Mouse (Mus musculus) heart, postnatal 25 days (tissue): ENCODE results near the gene Gm49388. TPM values are rescaled to one million over a fixed set of nuclear protein-coding genes. Genes with fewer than 3 reads are reported as not detected.
"Not testable (repeated sequence)": the region's sequence is repeated elsewhere in the genome, so short reads cannot be mapped to it uniquely, and the experiment has no call there.

ENCODE experiments used
- DNase-seq: peaks from one replicate; pipeline ENCODE4 v3.0.0; 2022; ENCODE audit warnings: low spot score
- intact Hi-C: fragments of 180-260 bp; cut with DNase I; formaldehyde crosslinking; loops from one replicate; pipeline ENCODE4 v1.15.1; 2025
- total RNA-seq, 2 experiments: library from RNA; stranded (reverse); gene quantifications; 2 replicates each; pipeline ENCODE4 v1.2.3; 2021

Gm49388 gene
- total RNA-seq, 2 experiments from 2014 or later, result 2.0 to 3.6 TPM

DNA sequence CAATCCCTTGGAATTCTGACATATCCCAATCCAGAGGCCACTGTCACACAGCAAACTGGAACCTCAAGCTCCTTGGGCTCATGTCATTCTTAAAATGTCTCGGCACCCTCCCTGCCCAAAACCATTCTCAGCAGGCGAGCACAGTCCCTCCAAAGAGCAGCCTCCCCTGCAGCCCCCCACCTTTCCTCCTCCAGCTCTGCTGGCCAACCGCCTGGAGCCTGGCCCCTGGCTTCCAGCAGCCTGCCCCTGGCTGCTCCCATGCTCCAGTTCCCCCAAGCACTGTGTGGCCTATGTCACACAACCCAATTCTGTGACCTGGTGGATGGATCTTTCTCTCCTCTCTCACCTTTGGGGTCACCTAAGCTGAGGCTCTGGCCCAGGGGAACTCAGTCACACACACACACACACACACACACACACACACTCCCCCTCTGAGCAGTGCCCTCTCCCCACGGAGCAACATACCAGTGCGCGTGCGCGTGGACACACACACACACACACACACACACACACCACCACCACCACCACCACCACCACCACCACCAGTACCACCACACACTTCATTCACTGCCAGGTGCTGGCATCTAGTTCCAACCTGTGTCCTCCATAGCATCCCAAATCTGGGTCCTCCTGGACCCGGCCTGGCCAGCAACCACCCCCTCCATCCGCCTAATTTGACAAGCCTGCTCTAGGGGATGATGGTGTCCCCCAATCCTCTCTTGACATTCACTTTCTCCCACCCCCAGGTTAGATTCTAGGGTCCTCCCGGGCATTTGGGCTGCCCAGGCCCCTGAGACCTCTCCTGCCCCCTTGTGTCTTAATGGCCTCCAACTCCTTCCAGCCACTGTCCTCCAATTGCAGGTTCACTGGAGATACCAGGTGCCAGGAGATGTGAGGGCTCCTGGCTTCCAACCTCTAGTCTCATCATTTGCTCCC is 38.1 kb downstream of the Gm49388 start:
- intact Hi-C loops, result no loop called here
- DNase-seq, result no peak

DNA sequence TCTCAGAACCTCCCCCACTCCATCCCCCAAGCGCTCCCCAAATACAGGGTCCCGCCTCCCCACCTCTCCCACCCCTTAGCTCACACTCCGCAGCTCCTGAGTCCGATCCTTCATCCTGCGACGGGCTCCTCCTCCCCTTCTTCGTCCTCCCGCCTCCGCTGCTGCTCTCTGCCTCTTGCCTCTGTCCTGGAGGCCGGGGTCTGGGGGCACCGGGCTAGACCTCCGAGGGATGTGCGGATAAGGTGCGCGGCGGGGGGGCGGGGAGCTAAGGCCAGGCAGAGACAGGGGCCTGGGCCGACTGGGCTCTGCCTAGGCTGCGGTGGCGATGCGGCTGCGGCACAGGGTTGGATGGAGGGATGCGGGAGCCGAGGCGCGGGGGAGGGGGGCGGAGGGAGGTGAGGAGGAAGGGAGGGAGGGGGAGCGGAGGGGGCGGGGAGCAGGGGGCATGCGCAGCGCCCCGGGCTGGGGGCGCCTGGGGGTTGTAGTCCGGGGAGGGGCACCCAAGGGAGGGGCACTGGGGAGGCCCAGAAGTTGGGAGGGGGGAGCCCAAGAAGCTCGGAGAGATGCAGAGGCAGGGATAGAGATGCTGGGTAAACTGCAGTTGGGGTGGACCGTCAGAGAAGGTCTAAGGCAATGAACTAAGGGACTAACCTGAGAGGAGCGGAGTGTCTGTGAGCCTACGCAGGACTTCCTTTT is 38.9 kb downstream of the Gm49388 start, which contains the start of the genes Stx4a and Stx1b:
Stx4a (plus strand) TSS at position 119 of the 696 bp plus-strand sequence.
Stx1b (minus strand) TSS at position 374 of the 696 bp plus-strand sequence.
- intact Hi-C loops, result no loop called here

DNA sequence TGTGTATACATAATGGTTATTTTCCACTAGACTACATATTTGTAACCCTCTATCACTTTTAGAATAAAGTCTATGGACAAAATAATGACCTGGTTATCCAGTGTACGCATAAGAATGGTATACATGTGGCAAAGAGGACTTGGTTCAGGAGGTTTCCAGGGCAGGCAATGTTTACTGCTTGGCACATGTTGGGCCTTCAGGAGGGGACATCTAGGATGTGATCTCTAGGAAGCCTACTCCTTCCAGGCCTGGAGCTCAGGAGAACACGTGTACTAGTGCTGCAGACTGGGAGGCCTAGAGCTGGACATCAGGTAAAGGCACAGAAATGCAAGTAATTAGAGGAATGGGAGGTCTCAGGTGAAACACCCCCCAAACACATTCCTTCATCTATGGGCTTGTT is 50.1 kb downstream of the Gm49388 start:
- intact Hi-C loops, result no loop called here
- no peak for DNase-seq

More for the DNA sequence above, 38.9 kb downstream of the Gm49388 start, which contains the start of the genes Stx4a and Stx1b:
- no peak for DNase-seq

DNA sequence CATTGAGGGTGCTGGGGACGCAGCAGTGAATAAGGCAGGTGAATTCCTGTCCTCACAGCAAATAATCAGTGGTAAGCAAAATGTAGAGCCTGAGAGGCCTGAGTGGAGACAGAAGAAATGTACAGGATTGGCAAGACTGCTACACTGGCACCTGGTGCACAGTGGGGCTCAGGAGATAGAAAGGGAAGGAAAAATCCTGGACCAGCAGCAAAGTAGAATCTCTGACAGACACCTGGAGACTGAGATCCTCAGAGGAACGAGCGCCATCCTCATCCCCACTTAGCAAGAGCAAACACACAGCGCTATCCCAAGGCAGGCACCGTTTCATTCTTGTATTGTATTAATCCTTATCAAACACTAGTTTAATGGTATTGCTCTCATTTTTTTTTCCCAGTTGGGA is 52.1 kb downstream of the Gm49388 start:
- no peak for DNase-seq
- intact Hi-C loops, result no loop called here

DNA sequence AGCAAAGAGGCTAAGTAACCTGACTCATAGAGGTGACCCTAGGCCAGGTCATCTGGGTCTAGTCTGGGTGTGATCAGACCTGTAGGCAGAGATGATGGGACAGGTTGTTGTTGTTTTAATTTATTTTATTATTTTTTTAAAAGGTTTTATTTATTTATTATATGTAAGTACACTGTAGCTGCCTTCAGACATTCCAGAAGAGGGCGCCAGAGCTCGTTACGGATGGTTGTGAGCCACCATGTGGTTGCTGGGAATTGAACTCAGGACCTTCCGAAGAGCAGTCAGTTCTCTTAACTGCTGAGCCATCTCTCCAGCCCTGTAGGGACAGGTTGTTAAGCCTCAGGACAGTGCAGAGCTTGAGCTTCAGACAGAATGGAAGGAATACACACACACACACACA is 52.5 kb downstream of the Gm49388 start:
- not testable (repeated sequence) for DNase-seq
- intact Hi-C loops, result loop anchor here (2.0 kb wide), 1 partner anchor 37 kb away; the partner anchor contains the start of gene Hsd3b7

DNA sequence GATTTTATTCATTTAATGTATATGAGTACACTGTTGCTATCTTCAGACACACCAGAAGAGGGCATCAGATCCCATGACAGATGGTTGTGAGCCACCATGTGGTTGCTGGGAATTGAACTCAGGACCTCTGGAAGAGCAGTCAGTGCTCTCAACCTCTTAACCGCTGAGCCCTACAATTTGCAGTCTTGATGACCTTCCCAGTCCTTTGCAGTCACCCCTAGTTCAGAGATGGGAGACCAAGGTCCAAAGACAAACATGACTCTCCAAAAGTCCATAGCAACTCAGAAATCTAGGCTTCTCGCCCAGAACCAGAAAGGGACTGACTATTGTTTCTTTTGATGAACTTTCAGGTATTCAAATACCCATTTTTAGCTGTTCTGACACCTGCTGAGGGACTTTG is 54.6 kb downstream of the Gm49388 start:
- DNase-seq, intact Hi-C loops: not testable (repeated sequence)

DNA sequence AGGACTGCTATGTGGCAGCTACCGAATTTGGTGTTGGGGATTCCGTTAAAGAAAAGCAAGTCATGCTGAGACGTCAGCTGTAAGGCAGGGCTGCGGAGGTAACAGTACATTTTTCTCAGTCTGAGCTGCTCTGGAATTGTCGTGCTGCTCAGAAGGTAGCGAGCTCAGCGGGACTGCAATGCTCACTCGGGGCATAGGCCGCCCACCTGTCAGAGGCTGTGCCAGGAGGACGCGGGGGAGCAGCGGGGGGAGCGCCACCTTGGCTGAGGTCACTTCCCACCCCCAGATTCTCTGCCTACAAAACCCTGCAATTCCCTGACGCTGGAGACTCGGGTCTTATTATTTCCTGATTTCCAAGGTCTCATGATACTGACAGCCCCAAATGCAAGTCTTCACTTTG is 55.5 kb downstream of the Gm49388 start:
- intact Hi-C loops, result no loop called here
- peak; percentile 40 for DNase-seq

DNA sequence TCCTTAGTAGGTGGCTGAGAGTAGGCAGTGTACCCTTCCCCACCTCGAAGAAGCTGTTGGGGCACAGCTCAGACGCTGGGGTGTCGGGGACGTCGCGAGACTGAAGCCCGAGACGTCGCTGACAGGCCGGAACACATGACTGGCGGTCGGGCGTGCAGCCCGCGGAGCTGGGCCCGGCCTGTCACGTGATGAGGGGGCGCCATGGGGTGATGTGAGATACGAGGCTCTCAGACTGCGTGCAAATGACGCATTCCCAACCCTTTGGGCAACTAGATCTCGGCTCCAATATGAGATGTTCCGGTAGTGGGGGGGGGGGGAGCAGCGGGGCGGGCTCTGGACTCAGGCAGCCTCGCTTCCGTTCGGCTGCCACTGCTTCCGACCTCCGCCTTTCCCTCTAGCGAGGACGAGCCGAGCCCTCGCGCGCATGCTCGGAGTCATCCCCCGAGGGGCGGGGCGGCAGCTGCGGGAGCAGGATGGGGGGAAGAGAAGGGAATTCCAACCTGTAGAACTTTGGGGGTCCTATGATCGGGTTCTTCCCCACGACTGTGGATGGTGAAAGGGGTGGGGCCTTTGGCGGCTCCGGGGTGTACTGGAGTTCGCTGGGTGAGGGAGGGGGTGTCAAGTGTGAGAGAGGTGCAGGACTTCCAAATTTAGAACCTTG is 56.1 kb downstream of the Gm49388 start:
- intact Hi-C loops, result no loop called here
- DNase-seq, result peak; percentile 93

DNA sequence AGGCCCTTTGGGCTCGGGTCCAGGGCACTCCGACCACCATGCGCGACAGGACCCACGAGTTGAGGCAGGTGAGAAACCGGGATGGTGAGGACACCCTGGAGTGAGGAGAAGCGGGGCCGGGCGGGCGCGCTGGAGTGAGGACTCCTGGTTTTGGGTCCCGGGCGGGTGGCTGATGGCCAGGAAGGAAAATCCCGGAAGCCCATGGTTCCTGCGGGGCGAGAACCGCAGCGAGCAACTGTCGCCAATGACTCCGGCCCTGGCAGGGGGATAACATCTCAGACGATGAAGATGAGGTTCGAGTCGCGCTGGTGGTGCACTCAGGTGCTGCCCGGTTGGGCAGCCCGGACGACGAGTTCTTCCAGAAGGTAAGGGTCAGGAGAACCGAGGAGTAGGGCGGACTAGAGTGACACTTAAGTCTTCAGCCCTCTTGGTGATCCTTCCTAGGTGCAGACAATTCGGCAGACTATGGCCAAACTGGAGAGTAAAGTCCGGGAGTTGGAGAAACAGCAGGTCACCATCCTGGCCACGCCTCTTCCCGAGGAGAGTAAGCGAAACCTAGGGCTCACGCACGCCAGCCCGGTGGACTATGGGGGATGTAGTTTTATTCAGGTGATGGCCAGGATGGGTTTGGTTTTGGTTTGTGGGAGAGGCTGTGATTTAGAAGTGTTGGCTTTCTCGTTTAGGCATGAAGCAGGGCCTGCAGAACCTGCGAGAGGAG is 56.8 kb downstream of the Gm49388 start:
- DNase-seq, result peak; percentile 74
- intact Hi-C loops, result loop anchor here (2.0 kb wide), 1 partner anchor 33 kb away; no protein-coding TSS in a partner anchor

DNA sequence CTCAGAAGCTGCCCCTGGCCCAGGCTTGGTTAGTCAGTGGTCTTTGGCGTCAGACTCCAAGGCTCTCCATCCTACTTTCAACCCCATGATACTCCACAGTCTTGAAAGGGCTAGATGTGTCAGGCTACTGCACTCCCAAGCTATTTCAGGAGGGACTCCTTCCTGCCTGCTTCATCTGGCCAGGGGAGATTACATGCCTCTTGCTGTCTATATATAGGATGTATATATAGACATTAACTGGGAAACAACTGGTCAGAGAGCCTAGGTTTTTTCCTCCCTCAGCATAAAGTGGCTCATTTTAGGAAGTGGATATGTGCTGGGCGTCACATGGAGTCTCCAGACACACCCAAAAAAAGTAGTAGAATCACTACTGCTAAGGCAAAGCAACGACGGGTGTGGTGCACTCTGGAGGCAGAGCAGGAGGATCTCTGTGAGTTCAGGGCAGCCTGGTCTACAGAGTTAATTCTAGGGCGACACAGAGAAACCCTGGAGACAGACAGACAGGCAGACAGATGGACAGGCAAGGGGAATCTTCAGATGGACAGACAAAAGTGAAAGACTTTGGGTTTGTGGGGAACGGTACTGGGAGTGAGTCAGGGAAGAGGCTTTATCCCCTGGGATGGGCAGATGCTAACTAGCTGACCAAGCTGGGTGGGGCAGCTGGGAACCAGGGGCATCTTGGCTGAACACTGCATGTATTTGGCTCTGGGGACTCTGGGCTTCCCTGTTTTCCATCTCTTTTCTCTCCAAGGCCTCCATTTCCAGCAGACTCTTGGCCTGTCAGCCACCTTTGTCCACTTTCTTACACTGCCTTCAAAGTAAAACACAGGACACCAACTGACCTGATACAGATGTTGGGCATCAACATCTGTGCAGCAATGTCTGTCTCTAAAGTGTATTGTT is 64.8 kb downstream of the Gm49388 start:
- intact Hi-C loops, result no loop called here
- no peak for DNase-seq

DNA sequence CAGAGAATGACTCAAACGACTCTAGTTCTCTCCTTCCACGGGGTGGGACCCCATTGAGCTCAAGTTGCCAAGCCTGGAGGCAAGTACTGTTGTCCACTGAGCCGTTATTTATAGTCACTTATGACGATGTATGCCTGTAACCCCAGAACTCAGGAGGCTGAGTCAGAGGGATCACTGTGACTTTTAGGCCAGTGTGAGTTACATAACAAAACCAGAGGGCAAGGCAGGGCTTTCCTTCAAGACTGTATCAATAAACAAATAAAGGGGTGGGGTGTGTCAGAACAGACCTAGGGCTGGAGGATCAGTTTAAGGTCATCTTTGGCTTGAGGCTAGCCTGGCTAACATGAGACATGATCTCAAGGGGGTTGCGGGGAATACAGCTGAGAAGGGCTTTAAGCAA is 65.5 kb downstream of the Gm49388 start:
- DNase-seq, result no peak

More for the DNA sequence above, 65.5 kb downstream of the Gm49388 start:
- intact Hi-C loops, result no loop called here

Other genes with a start within 250 kb of the Gm49388 start
- gene Tmem265, start 224.2 kb upstream of the Gm49388 start, total RNA-seq, result not detected
- 10 to 100 TPM; 15.6 to 18.9 TPM for gene Phkg2, start 212.3 kb upstream of the Gm49388 start, total RNA-seq
- gene Ccdc189, start 197.0 kb upstream of the Gm49388 start, total RNA-seq, result 10 to 100 TPM; 11.3 to 11.4 TPM
- gene Rnf40, start 196.8 kb upstream of the Gm49388 start, total RNA-seq, result 10 to 100 TPM; 37.8 to 44.8 TPM
- 10 to 100 TPM; 22.2 to 25.5 TPM for gene Zfp629, start 169.8 kb upstream of the Gm49388 start, total RNA-seq
- gene Bcl7c, start 76.7 kb upstream of the Gm49388 start, total RNA-seq, result 10 to 100 TPM; 36.6 to 41.5 TPM
- 1 to 10 TPM; 7.1 to 9.3 TPM for gene Ctf1, start 72.9 kb upstream of the Gm49388 start, total RNA-seq
- gene Ctf2, start 53.4 kb upstream of the Gm49388 start, total RNA-seq, result not detected
- gene Fbxl19, start 41.1 kb upstream of the Gm49388 start, total RNA-seq, result 1 to 10 TPM; 3.0 to 4.2 TPM
- gene Orai3, start 15.8 kb upstream of the Gm49388 start, total RNA-seq, result 10 to 100 TPM; 16.5 to 19.4 TPM
- gene Setd1a, start 8.9 kb upstream of the Gm49388 start, total RNA-seq, result 10 to 100 TPM; 18.8 to 21.1 TPM
- 10 to 100 TPM; 15.4 to 16.0 TPM for gene Hsd3b7, start 15.0 kb downstream of the Gm49388 start, total RNA-seq
- gene Stx4a, start 38.7 kb downstream of the Gm49388 start, total RNA-seq, result 10 to 100 TPM; 61.4 to 68.7 TPM
- under 1 TPM; 0.39 to 0.42 TPM for gene Stx1b, start 38.9 kb downstream of the Gm49388 start, total RNA-seq
- 10 to 100 TPM; 17.2 to 18.4 TPM for gene Zfp646, start 90.6 kb downstream of the Gm49388 start, total RNA-seq
- 1 to 10 TPM; 3.4 to 4.7 TPM for gene Zfp668, start 91.2 kb downstream of the Gm49388 start, total RNA-seq
- 1 to 10 TPM in 1 of 2 experiments, under 1 TPM in 1; 0.99 to 1.3 TPM for gene Prss53, start 105.4 kb downstream of the Gm49388 start, total RNA-seq
- not detected for gene Gm21974, start 109.8 kb downstream of the Gm49388 start, total RNA-seq
- 10 to 100 TPM; 15.2 to 22.0 TPM for gene Vkorc1, start 110.0 kb downstream of the Gm49388 start, total RNA-seq
- gene Bckdk, start 118.5 kb downstream of the Gm49388 start, total RNA-seq, result 100 to 1,000 TPM in 1 of 2 experiments, 10 to 100 TPM in 1; 98.8 to 104 TPM
- gene Kat8, start 126.9 kb downstream of the Gm49388 start, total RNA-seq, result 10 to 100 TPM; 12.3 to 13.5 TPM
- gene Prss8, start 144.5 kb downstream of the Gm49388 start, total RNA-seq, result not detected
- gene Prss36, start 161.1 kb downstream of the Gm49388 start, total RNA-seq, result 1 to 10 TPM; 7.5 to 8.1 TPM
- 100 to 1,000 TPM; 139 to 171 TPM for gene Fus, start 181.8 kb downstream of the Gm49388 start, total RNA-seq
- 10 to 100 TPM; 10.3 to 10.9 TPM for gene Pycard, start 208.3 kb downstream of the Gm49388 start, total RNA-seq
- 100 to 1,000 TPM; 301 to 325 TPM for gene Trim72, start 218.3 kb downstream of the Gm49388 start, total RNA-seq